Mouse (Mus musculus) cerebellum, adult 2 months (tissue): ENCODE data around the gene Psmb4. TPM values are rescaled to one million over a fixed set of nuclear protein-coding genes. Genes with fewer than 3 reads are reported as not detected.
"Not testable (repeated sequence)": the region's sequence is repeated elsewhere in the genome, so short reads cannot be mapped to it uniquely, and the experiment has no call there.

ENCODE experiments used
- DNase-seq, 2 experiments: peaks; one replicate each; pipeline ENCODE4 v3.0.0; 2021
- H3K27ac ChIP-seq: fragments of 200-500 bp; 2 replicates; pipeline ENCODE4 v1.5.1; 2012; ENCODE audit warnings: low read length, control low read depth, inconsistent platforms; ENCODE audit not compliant: insufficient read depth
- H3K27me3 ChIP-seq: fragments of 200-500 bp; 2 replicates; pipeline ENCODE4 v1.6.1; 2012; ENCODE audit warnings: inconsistent platforms, mild to moderate bottlenecking, low read length, moderate library complexity; ENCODE audit not compliant: control insufficient read depth, insufficient read depth
- H3K4me1 ChIP-seq: fragments of 200-500 bp; 2 replicates; pipeline ENCODE4 v1.6.1; 2011; ENCODE audit warnings: low read length; ENCODE audit not compliant: control insufficient read depth, insufficient read depth
- H3K4me3 ChIP-seq: fragments of 200-500 bp; replicated peaks from 2 replicates; pipeline ENCODE3; 2011; ENCODE audit warnings: mild to moderate bottlenecking, low read depth, low read length, control low read depth; ENCODE audit not compliant: insufficient read depth
- CTCF ChIP-seq: fragments of 200-500 bp; IDR thresholded peaks from 2 replicates; pipeline ENCODE4 v1.5.1; 2011; ENCODE audit warnings: low read depth, mild to moderate bottlenecking, control low read depth, low read length, moderate library complexity, borderline replicate concordance; ENCODE audit not compliant: insufficient read depth
- POLR2A ChIP-seq: fragments of 200-500 bp; IDR thresholded peaks from 2 replicates; pipeline ENCODE4 v1.6.1; 2011; ENCODE audit warnings: low read length, control low read depth, borderline replicate concordance; ENCODE audit not compliant: insufficient read depth
- WGBS: fragments of 180-500 bp; shearing (Covaris S2); methylation state at CpG from one replicate; pipeline ENCODE4 v1.1.7; 2018; 5-methylcytosine and 5-hydroxymethylcytosine counted together
- polyA plus RNA-seq: library from polyadenylated mRNA; depleted of rRNA; stranded (reverse); fragments of >200 nt; gene quantifications from 2 replicates; pipeline ENCODE4 v1.2.3, GENCODE M21; 2012; rRNA removed

Psmb4 gene
- polyA plus RNA-seq = 298 and 301 TPM in 2 replicates

DNA sequence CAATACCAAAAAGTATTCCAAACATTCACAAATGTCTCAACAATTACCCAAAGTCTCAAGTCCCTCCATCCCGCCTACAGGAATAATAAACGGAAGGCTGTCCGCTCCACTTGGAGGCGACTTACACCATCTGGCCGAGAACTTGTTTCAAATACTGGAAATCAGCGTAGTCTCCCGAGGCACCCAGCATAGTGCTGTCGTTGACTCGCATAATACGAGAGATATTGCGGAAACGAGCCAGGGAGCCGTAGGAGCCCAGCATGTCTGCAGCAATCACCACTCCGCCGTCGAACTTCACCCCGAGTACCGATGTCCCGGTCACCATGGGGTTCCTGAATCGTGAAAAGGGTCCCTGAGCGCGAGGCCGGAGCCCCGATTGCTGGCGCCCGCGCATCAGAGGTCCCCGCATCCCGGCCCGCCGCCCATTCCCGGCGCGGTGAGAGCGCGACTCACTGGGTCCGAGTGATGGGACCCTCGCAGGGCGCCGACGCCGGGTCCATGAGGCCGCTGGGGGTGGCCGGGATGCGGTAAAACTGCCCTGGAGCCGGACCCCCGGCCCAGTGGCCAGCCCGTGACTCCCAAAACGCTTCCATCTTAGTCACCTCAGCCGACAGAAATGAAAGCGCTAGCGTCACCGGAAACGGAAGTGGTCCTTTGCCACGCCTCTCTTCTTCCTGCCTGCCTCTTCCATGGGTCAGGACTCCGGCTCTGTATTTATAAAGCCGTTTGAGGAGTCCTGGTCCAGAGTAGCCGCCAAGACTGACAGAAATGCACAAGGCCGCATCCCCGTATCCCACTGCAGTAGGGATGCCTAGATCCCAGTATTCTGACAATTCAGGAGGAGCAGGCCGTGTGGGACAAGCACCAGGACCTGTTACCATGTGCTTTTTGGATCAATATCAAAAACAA is at the start of gene Psmb4:
Gene Psmb4 (minus strand): TSS at position 646 of the 909 bp plus-strand sequence.
- Histone ChIP-seq H3K4me1 (peaks cover 7% of the 10 kb centered on the region; the same call in 1 of the 2 replicates), H3K27ac (peak within 1 kb of the TSS; percentile 76), H3K27me3 (no peaks in the 10 kb centered on the region), H3K4me3 (peak within 1 kb of the TSS; percentile 90)
- DNase-seq = peak; percentile 86 to 87
- TF ChIP-seq CTCF (no peak), POLR2A (peak; percentile 94; the same call in 1 of the 2 replicates)
- WGBS = under 1% methylated on average over 61 of the region's 61 CpGs

DNA sequence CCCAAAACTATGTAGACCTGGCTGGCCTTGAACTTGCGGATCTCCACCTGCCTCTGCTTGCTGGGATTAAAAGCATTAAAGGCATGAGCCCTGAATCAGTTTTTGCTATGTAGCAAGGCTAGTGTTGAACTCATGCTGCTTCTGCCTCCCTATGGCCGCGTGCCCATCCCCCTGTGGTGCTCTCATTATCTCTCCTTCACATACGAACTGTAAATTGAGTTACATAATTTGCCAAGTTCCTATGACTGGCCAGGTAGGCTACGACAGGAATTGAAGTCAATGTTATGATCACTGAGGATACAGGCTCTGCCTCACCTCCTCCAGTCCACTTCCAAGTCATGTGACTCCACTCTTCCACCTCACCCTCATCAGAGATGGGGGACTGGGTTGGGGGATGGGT is 49.4 kb upstream of the Psmb4 start:
- DNase-seq, H3K27me3 ChIP-seq, H3K27ac ChIP-seq, H3K4me1 ChIP-seq, H3K4me3 ChIP-seq: not testable (repeated sequence)
- 53% methylated on average over 5 of the region's 5 CpGs for WGBS

DNA sequence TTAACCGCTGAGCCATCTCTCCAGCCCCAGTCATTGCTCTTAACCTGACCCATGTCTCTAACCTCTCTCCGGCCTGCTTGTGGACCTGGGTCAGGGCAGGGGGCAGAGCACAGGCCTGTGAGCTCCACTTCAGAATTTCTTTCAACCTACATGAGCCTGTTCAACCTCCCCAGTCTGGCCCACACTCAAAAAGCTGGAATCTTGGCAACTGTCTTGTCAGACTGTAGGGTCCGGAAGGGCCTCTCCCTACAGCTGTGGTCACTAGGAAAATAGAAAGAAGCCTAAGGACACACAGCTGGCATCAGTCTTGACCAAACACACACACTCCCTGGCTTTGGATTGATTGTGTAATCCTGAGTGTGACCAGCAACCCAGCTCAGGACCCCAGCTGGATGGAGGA is 48.6 kb upstream of the Psmb4 start:
- DNase-seq, H3K27ac ChIP-seq, H3K4me3 ChIP-seq, H3K4me1 ChIP-seq, H3K27me3 ChIP-seq: not testable (repeated sequence)
- 84% methylated on average over 3 of the region's 3 CpGs for WGBS

DNA sequence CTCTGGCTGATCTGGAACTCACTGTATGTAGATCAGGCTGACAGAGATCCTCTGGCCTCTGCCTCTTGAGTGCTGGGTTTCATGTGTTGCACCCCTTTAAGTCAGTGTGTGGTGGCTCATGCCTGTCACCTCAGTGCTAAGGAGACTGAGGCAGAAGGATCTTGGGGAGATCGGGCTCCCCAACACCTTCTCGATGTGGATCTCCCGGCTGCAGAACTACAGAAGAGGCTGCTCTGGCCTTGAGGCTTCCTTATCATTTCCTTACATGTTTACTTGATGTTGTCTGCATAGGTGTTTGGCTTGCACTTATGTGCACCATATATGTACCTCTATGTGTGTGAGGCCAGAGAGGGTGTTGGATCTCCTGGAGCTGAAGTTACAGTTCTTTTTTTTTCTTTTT is 47.8 kb upstream of the Psmb4 start:
- not testable (repeated sequence) for H3K27ac ChIP-seq, H3K4me1 ChIP-seq, H3K27me3 ChIP-seq, H3K4me3 ChIP-seq, DNase-seq
- 96% methylated on average over 3 of the region's 3 CpGs for WGBS

DNA sequence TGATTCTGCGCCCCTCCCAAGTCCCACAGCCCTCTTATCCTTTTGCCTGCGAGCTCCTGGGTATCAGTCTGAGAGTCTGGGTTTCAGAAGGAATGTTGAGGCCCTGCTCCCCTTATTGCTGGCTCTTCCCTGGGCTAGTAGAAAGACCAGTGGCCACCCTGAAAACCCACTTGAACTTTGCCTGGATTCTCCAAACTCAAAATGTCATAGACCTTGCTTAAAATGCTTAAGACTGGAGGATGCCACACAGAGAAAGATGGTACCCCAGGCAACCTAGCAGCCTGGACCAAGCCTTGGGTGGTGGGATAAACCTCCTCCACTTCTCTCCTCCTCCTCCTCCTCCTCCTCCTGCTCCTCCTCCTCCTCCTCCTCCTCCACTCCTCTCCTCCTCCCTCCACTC is 46.8 kb upstream of the Psmb4 start:
- H3K4me1 ChIP-seq, H3K4me3 ChIP-seq, H3K27me3 ChIP-seq, H3K27ac ChIP-seq, DNase-seq: not testable (repeated sequence)
- no CpG with 5 or more reads among the region's 2 CpGs for WGBS

DNA sequence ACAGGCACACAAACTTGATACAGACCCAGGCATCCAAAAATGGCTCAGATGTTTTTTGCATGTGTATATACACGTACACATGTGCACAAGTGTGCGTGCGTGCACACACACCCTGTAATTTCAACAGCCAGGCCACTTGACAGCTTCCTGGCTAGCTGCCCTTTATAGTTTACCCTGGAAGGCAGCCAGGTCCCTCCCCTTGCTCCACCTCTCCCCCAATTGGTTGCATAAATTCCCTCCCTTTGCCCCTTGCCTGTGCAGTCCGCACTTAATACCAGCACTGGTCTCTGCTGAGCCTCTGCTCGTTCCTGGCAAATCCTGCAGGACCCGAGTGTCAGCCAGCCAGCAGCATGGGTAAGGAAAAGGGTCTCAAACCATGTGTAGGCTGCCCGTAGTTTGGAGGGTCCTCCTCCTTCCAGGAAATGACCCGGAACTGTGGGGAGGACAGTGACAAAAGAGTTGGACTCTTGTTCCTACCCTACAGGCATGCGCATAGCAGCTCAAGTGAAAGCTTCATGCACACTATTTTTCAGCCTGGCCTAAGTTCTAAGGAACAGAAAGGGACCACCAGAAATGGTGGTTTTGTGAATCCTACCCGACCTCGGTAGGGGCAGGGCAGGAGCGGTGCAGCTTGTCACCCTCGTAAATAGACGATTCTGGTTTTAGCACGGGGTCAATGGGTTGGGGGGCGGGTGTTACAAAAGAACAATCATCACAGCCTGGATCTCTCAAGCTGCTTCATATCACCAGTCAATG is 46.2 kb upstream of the Psmb4 start, which contains the start of gene Selenbp1:
Gene Selenbp1 (plus strand): TSS at position 248 of the 756 bp plus-strand sequence.
- WGBS = 17% methylated on average over 16 of the region's 16 CpGs
- Histone ChIP-seq H3K27ac (no peak within 1 kb of the TSS), H3K27me3 (no peaks in the 10 kb centered on the region), H3K4me3 (peak within 1 kb of the TSS; percentile 40), H3K4me1 (no peaks in the 10 kb centered on the region)
- peak; percentile 42 for DNase-seq
- TF ChIP-seq POLR2A = 0 out of 2 replicates have a peak, but pooled peaks have one; percentile 25
- TF ChIP-seq CTCF = no peak

DNA sequence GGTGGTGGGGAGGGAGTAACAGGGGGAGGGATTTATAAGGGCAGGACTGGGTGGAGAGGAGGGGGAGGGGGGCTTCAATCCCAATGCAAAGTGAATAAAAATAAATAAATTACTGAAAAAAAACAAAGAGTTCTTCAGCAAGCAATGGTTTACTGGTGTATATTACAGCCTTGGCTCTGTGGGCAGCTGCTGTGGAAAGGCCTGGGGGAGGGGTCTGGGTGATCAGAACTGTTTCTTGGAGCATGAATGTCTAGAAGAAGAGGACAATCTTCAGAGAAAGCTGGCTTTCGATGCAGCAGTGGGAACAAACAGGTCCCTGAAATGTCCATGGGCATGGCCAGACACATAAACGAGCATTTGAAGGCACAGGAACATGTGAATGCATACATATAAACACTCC is 45.5 kb upstream of the Psmb4 start:
- not testable (repeated sequence) for H3K4me3 ChIP-seq, H3K4me1 ChIP-seq, H3K27me3 ChIP-seq, H3K27ac ChIP-seq, DNase-seq
- WGBS = 44% methylated on average over 2 of the region's 2 CpGs

DNA sequence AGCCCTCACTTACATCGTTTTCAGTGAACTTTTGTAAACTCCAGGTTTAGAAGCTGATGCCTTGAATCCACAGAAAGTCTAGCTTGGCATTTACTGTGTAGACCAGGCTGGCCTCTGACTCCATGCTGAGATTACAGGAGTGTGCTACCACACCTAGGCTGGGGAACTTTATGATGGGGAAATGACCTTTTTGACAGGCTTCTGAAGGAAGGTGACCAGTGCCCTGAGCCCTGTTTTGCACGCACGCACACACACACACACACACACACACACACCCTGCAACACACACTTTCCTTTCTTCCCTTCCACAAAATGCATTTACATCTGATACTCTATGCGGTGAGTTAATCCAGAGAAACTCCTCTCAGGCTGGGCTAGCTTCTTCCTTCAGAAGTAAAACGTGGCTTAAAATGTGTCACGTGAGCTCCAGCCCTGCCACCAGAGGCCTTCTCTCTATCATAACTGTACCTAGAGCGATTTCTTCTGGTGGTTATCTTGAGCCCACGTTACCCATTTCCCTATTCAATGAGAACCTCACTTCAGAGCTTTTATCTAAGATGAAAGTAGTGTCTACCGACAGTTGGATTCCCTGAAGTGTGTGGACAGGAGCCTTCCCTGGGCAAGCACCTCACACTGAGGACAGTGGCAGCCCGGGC is 44.8 kb upstream of the Psmb4 start:
- not testable (repeated sequence) for H3K27me3 ChIP-seq, H3K4me1 ChIP-seq, DNase-seq, H3K27ac ChIP-seq, H3K4me3 ChIP-seq
- 88% methylated on average over 10 of the region's 10 CpGs for WGBS

DNA sequence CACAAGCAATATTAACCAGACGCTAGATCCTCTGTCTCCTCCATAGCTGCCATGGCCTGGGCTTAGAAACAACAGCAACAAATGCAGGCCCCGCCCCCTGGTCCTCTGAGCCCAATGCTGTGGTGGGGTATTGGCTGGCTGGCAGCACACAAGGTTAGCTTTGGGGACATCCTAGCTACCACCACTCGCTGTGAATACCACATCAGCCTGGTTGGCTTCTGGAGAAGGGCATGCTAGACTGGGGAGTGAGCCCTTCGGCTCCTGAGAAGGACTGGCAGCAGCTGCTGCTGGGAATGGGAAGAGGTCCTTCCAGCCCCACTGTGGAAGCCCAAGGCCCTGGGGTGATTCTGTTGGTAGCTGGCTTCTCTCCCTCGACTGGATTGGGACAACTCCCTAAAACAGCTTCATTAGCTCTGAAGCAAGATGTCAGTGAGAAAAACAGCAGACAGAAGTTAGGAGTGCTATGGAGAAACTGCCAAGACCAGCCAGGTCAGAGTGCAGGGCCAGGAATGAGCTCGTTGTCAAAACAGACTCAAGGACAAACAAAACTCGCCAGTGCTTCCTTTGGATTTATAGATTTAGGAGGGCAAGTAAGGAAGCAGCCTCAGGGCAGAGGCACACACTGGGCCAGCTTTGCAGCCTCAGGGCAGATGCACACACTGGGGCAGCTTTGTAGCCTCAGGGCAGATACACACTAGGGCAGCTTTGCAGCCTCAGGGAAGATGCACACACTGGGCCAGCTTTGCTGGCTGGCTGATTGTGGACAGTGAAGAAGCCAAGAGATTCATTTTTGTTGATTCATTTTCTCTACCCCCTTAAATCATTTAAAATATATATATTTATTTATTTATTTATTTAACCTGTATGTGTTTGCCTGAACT is 43.9 kb upstream of the Psmb4 start:
- H3K27ac ChIP-seq, H3K4me1 ChIP-seq, H3K27me3 ChIP-seq, DNase-seq, H3K4me3 ChIP-seq: not testable (repeated sequence)
- 43% methylated on average over 7 of the region's 7 CpGs for WGBS

DNA sequence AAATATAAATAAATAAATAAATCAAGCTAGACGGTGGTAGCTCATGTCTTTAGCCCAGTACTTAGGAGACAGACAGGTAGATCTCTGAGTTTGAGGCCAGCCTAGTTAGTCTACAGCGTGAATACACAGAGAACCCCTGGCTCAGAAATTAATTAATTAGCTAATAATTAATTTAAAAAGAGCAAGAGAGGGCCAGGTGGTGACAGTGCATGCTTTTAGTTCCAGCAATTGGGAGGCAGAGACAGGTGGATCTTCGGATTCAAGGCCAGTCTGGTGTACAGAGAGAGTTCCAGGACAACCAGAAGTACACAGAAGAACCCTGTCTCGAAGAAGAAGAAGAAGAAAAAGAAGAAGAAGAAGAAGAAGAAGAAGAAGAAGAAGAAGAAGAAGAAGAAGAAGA is 42.2 kb upstream of the Psmb4 start:
- 85% methylated on average over 4 of the region's 4 CpGs for WGBS
- not testable (repeated sequence) for H3K27me3 ChIP-seq, DNase-seq, H3K4me1 ChIP-seq, H3K4me3 ChIP-seq, H3K27ac ChIP-seq

DNA sequence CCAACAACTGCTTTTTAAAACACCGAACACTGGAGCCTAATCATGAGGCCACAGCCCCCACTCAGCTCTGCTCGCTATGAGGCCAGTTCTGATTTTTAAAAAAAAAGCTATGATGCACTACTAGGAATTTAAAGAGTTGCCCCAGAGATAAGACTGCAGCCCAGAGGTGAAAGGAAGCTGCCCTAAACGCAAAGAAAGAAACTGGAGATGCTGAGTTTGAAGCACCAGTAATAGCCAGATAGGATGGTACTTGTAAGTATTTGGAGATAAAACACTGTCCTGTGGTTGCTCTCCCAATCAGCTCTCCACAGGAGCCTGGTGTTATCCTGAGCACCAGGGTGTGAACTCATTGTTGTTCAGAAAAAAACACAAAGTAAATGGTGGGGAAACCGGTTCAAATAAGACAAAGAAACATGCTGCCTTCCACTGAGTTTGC is 39.6 kb upstream of the Psmb4 start:
- WGBS = 48% methylated on average over 4 of the region's 4 CpGs
- not testable (repeated sequence) for H3K4me1 ChIP-seq, DNase-seq, H3K27ac ChIP-seq, H3K4me3 ChIP-seq, H3K27me3 ChIP-seq
